Comparison of ENCODE assay signal across 10 mouse cellular contexts in the genomic region with DNA sequence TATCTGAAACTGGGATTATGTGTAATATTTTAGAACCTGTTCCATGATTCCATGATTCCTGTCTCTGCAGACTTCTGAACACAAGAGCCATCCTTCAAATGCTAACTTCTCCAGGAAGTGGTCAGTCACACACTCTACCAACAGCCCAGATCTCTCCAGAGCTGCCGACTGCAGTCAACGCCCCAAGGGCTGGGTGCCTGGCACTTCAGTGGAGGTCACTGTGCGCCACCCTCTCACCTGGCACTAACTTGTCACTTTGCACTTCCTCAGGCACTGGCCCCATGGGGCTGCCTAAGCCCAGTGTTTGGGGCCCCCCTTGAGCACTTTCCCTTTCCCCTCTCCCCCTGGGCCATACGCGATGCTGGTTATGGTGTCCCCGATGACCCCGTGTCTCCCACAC. TPM values are rescaled to one million over a fixed set of nuclear protein-coding genes. Genes with fewer than 3 reads are reported as not detected.
DNase-seq lines count a peak whose midpoint lies in the region; ATAC-seq and TF ChIP-seq lines count a peak whose summit lies in the region.
"Had no signal": no experiment of that assay in that cellular context is flagged by ENCODE, and none has a peak within 500 bp of the region (broad histone marks: within the 10 kb centered on the region; RNA-seq: fewer than 3 reads in every experiment).

No protein-coding gene starts in this region.

- 0 out of 4 replicates have a peak overlapping the region, but pooled peaks have one; percentile 7 to 40 for H3K27ac ChIP-seq in heart, embryonic 14.5 days (replicated peaks in 1 of 2; ENCODE audit: control insufficient read depth in 1 of 2, insufficient read depth in 1 of 2, low read depth in 2 of 2, low read length in 2 of 2)
- no peak overlapping the region for H3K27ac ChIP-seq in midbrain, embryonic 14.5 days (replicated peaks; ENCODE audit: low read depth, low read length)
- H3K27ac ChIP-seq in hindbrain, postnatal 0 days: no peak overlapping the region
- H3K27ac ChIP-seq: liver, embryonic 14.5 days; neural tube, embryonic 13.5 days had no signal

- no peaks in the 10 kb centered on the region for H3K36me3 ChIP-seq in heart, embryonic 14.5 days (ENCODE audit: control insufficient read depth, insufficient read depth, low read length)
- H3K36me3 ChIP-seq in midbrain, embryonic 14.5 days (ENCODE audit: control insufficient read depth, insufficient read depth, low read length): no peaks in the 10 kb centered on the region
- H3K36me3 ChIP-seq in hindbrain, postnatal 0 days (ENCODE audit: insufficient read depth, low read length): no peaks in the 10 kb centered on the region
- H3K36me3 ChIP-seq: neural tube, embryonic 13.5 days had no signal

- no peak for ATAC-seq in heart, embryonic 14.5 days (ENCODE audit: insufficient number of reproducible peaks, insufficient read depth, low FRiP score, low read depth)
- peak; percentile 55 for ATAC-seq in monocyte, adult 5-6 weeks (replicated peaks; ENCODE audit: insufficient number of reproducible peaks, low FRiP score, low TSS enrichment, poor library complexity, severe bottlenecking)
- ATAC-seq in midbrain, embryonic 14.5 days (ENCODE audit: low FRiP score, low TSS enrichment): no peak
- no peak for ATAC-seq in hindbrain, postnatal 0 days

- H3K4me1 ChIP-seq in heart, embryonic 14.5 days (ENCODE audit: control insufficient read depth in 2 of 2, insufficient read depth in 2 of 2, low read length in 2 of 2): peaks cover 26 to 42% of the 10 kb centered on the region in 2 experiments
- H3K4me1 ChIP-seq in midbrain, embryonic 14.5 days (ENCODE audit: control insufficient read depth, insufficient read depth, low read length): peaks cover 10% of the 10 kb centered on the region; the same call in 1 of the 2 replicates
- peaks cover 21% of the 10 kb centered on the region for H3K4me1 ChIP-seq in hindbrain, postnatal 0 days (ENCODE audit: insufficient read depth, low read length)

- no peak overlapping the region for H3K4me3 ChIP-seq in heart, embryonic 14.5 days (ENCODE audit: control insufficient read depth in 1 of 2, insufficient read depth in 1 of 2, low read depth in 1 of 2, low read length in 2 of 2)
- no peak overlapping the region for H3K4me3 ChIP-seq in midbrain, embryonic 14.5 days (replicated peaks; ENCODE audit: low read depth, low read length)
- H3K4me3 ChIP-seq in hindbrain, postnatal 0 days (ENCODE audit: low read length): no peak overlapping the region
- H3K4me3 ChIP-seq: neural tube, embryonic 13.5 days had no signal

- WGBS in heart, embryonic 14.5 days: 61% methylated on average over 7 of the region's 7 CpGs
- 81% methylated on average over 7 of the region's 7 CpGs for WGBS in midbrain, embryonic 14.5 days
- 79% methylated on average over 7 of the region's 7 CpGs for WGBS in hindbrain, postnatal 0 days

- no peaks in the 10 kb centered on the region for H3K27me3 ChIP-seq in heart, embryonic 14.5 days (ENCODE audit: control insufficient read depth, insufficient read depth, low read length)
- no peaks in the 10 kb centered on the region for H3K27me3 ChIP-seq in midbrain, embryonic 14.5 days (ENCODE audit: control insufficient read depth, insufficient read depth, low read length)
- H3K27me3 ChIP-seq in hindbrain, postnatal 0 days (ENCODE audit: insufficient read depth, low read length): no peaks in the 10 kb centered on the region
- H3K27me3 ChIP-seq: neural tube, embryonic 13.5 days had no signal

- DNase-seq in heart, adult 9 months (ENCODE audit: low spot score in 2 of 2): no peak
- DNase-seq in thymus, postnatal 4 days: peak; percentile 47
- no peak for DNase-seq in thymus, postnatal 10 days (ENCODE audit: low spot score in 2 of 2)
- no peak for DNase-seq in adrenal gland, postnatal 4 days (ENCODE audit: low spot score in 2 of 2)
- DNase-seq in midbrain, embryonic 14.5 days: no peak
- DNase-seq in hindbrain, postnatal 0 days (ENCODE audit: low spot score): no peak

- no peaks in the 10 kb centered on the region for H3K9me3 ChIP-seq in heart, embryonic 14.5 days (ENCODE audit: control insufficient read depth, low read length)
- H3K9me3 ChIP-seq in midbrain, embryonic 14.5 days (ENCODE audit: control insufficient read depth, low read length): no peaks in the 10 kb centered on the region
- H3K9me3 ChIP-seq in hindbrain, postnatal 0 days (ENCODE audit: low read length): no peaks in the 10 kb centered on the region
- H3K9me3 ChIP-seq: neural tube, embryonic 13.5 days had no signal

- 0 out of 2 replicates have a peak overlapping the region, but pooled peaks have one; percentile 16 for H3K9ac ChIP-seq in heart, embryonic 14.5 days (ENCODE audit: low read length)
- no peak overlapping the region for H3K9ac ChIP-seq in midbrain, embryonic 14.5 days (replicated peaks; ENCODE audit: low read length)
- H3K9ac ChIP-seq in hindbrain, postnatal 0 days (replicated peaks; ENCODE audit: low read length): no peak overlapping the region
- H3K9ac ChIP-seq: liver, embryonic 14.5 days had no signal

- no peak overlapping the region for H3K4me2 ChIP-seq in heart, embryonic 14.5 days (ENCODE audit: low read length)
- no peak overlapping the region for H3K4me2 ChIP-seq in midbrain, embryonic 14.5 days (ENCODE audit: low read length)
- no peak overlapping the region for H3K4me2 ChIP-seq in hindbrain, postnatal 0 days (ENCODE audit: low read depth, low read length)
- H3K4me2 ChIP-seq: neural tube, embryonic 13.5 days had no signal

- no peak for TF ChIP-seq CTCF in hindbrain, postnatal 0 days (IDR thresholded peaks at IDR 0.05; ENCODE audit: low read depth)

RNA-seq across cellular contexts. Expression of gene Crtc3, which starts 46.8 kb away (rescaled TPM):
- 16.2 and 18.5 TPM in 2 replicates for polyA plus RNA-seq in heart, embryonic 14.5 days (2014; fragmentation: Nextera tagmentation; extraction: Ambion mirVana)
- total RNA-seq in monocyte, adult 5-6 weeks (2017): 15.6 to 23.1 TPM (median 18.1 TPM) in 3 replicates
- total RNA-seq in adrenal gland, postnatal 4 days (2021): 10 to 100 TPM; 36.4 to 39.8 TPM
- 11.7 and 14.0 TPM in 2 replicates for polyA plus RNA-seq in midbrain, embryonic 14.5 days (2014; fragmentation: Nextera tagmentation; extraction: Ambion mirVana)
- total RNA-seq in hindbrain, postnatal 0 days (2014; rRNA removed): 16.2 and 16.9 TPM in 2 replicates
- polyA plus RNA-seq in hindbrain, postnatal 0 days (2015; fragmentation: Nextera tagmentation; extraction: Ambion mirVana): 15.1 and 17.2 TPM in 2 replicates

Comparison
In these comparisons a context has a peak if more than half of its experiments do, and no peak if none do; other contexts are left out.
1. H3K27ac ChIP-seq: peak in heart, embryonic 14.5 days (2 of 2); none in midbrain, embryonic 14.5 days (single experiment) and hindbrain, postnatal 0 days (single experiment).